Mouse (Mus musculus) forelimb bud, embryonic 11.5 days (tissue): ENCODE measurements around the gene Dnmt1.
A peak's percentile ranks its signal among the peaks of the same experiment; 100 is the strongest.

Source experiments
- DNase-seq: peaks from one replicate; pipeline ENCODE4 v3.0.0-alpha.2; 2012; ENCODE audit warnings: low read depth, low spot score

The Dnmt1 gene

GRCm38 (mm10) chr9:20976961-20977689 lies 17.4 kb upstream of the Dnmt1 start:
- no peak for DNase-seq

GRCm38 (mm10) chr9:20976216-20976960 lies 16.7 kb upstream of the Dnmt1 start, which contains the start of gene S1pr2:
Gene S1pr2, minus strand, starts transcription at chr9:20976781.
- DNase-seq: peak; percentile 96

GRCm38 (mm10) chr9:20975431-20976215 lies 15.9 kb upstream of the Dnmt1 start:
- DNase-seq: peak; percentile 48

- no peak for DNase-seq
Observed at GRCm38 (mm10) chr9:20973682-20974075, 14.0 kb upstream of the Dnmt1 start.

GRCm38 (mm10) chr9:20973001-20973681 lies 13.5 kb upstream of the Dnmt1 start:
- DNase-seq: no peak

- peak; percentile 46 for DNase-seq
Observed at GRCm38 (mm10) chr9:20972141-20972992, 12.7 kb upstream of the Dnmt1 start.

- peak; percentile 69 for DNase-seq
Observed at GRCm38 (mm10) chr9:20971751-20972140, 12.1 kb upstream of the Dnmt1 start.

- no peak for DNase-seq
Observed at GRCm38 (mm10) chr9:20966747-20967146, 7.1 kb upstream of the Dnmt1 start.

- DNase-seq: no peak
Observed at GRCm38 (mm10) chr9:20966008-20966407, 6.3 kb upstream of the Dnmt1 start.

GRCm38 (mm10) chr9:20965606-20966005 lies 5.9 kb upstream of the Dnmt1 start:
- DNase-seq: no peak

- DNase-seq: no peak
Observed at GRCm38 (mm10) chr9:20961557-20961956, 1.9 kb upstream of the Dnmt1 start.

GRCm38 (mm10) chr9:20956989-20957388 lies 2.7 kb downstream of the Dnmt1 start:
- DNase-seq: no peak

- DNase-seq: peak; percentile 99
Observed at GRCm38 (mm10) chr9:20952520-20953227, 7.0 kb downstream of the Dnmt1 start.

GRCm38 (mm10) chr9:20951966-20952519 lies 7.6 kb downstream of the Dnmt1 start:
- DNase-seq: no peak

GRCm38 (mm10) chr9:20951441-20951840 lies 8.2 kb downstream of the Dnmt1 start:
- no peak for DNase-seq

GRCm38 (mm10) chr9:20950419-20950818 lies 9.3 kb downstream of the Dnmt1 start:
- DNase-seq: no peak

GRCm38 (mm10) chr9:20946066-20946880 lies 13.4 kb downstream of the Dnmt1 start:
- no peak for DNase-seq

GRCm38 (mm10) chr9:20944697-20945370 lies 14.9 kb downstream of the Dnmt1 start:
- DNase-seq: no peak
